Mouse (Mus musculus): Measurements from ENCODE around the gene Ap2a1. TPM values are rescaled to one million over a fixed set of nuclear protein-coding genes. Genes with fewer than 3 reads are reported as not detected.
"Not testable (repeated sequence)": the region's sequence is repeated elsewhere in the genome, so short reads cannot be mapped to it uniquely, and the experiment has no call there.

Ap2a1 gene
- polyA plus RNA-seq, 1 experiment: 69.9 TPM

- no peak overlapping the region for H3K27ac ChIP-seq (ENCODE audit: insufficient read depth, low read length)
These were observed 44.7 kb downstream of the Ap2a1 start for GRCm38 (mm10) chr7:44884637-44885036.

GRCm38 (mm10) chr7:44883036-44883435 is 46.3 kb downstream of the Ap2a1 start:
- Histone ChIP-seq H3K36me3 (ENCODE audit: control insufficient read depth, insufficient read depth, low read length) (peaks cover 31% of the 10 kb centered on the region), H3K4me1 (ENCODE audit: control insufficient read depth, insufficient read depth, insufficient read length) (no peaks in the 10 kb centered on the region), H3K4me3 (ENCODE audit: extremely low read depth, insufficient read depth, insufficient read length) (no peak overlapping the region), H3K27ac (ENCODE audit: insufficient read depth, low read length) (no peak overlapping the region), H3K27me3 (ENCODE audit: control insufficient read depth, insufficient read depth, low read length) (no peaks in the 10 kb centered on the region)
- DNase-seq (ENCODE audit: low read depth in 1 of 2, low spot score in 2 of 2): no peak
- no peak for TF ChIP-seq POLR2A (IDR thresholded peaks at IDR 0.05; ENCODE audit: low read depth, low read length)
- no peak for TF ChIP-seq CTCF (IDR thresholded peaks at IDR 0.05; ENCODE audit: extremely low read depth, insufficient read depth, insufficient read length, insufficient replicate concordance)
- WGBS: 92% methylated on average over 3 of the region's 3 CpGs

More at GRCm38 (mm10) chr7:44884637-44885036, 44.7 kb downstream of the Ap2a1 start:
- TF ChIP-seq POLR2A (IDR thresholded peaks at IDR 0.05; ENCODE audit: low read depth, low read length) (no peak), CTCF (IDR thresholded peaks at IDR 0.05; ENCODE audit: extremely low read depth, insufficient read depth, insufficient read length, insufficient replicate concordance) (no peak)
- H3K4me3 ChIP-seq (ENCODE audit: extremely low read depth, insufficient read depth, insufficient read length): no peak overlapping the region
- peaks cover 28% of the 10 kb centered on the region for H3K36me3 ChIP-seq (ENCODE audit: control insufficient read depth, insufficient read depth, low read length)
- H3K27me3 ChIP-seq (ENCODE audit: control insufficient read depth, insufficient read depth, low read length): no peaks in the 10 kb centered on the region
- WGBS: 97% methylated on average over 5 of the region's 5 CpGs
- DNase-seq (ENCODE audit: low read depth in 1 of 2, low spot score in 2 of 2): no peak
- no peaks in the 10 kb centered on the region for H3K4me1 ChIP-seq (ENCODE audit: control insufficient read depth, insufficient read depth, insufficient read length)

GRCm38 (mm10) chr7:44877833-44878232 is 51.5 kb downstream of the Ap2a1 start:
- Histone ChIP-seq H3K27me3 (ENCODE audit: control insufficient read depth, insufficient read depth, low read length) (no peaks in the 10 kb centered on the region), H3K4me3 (ENCODE audit: extremely low read depth, insufficient read depth, insufficient read length) (no peak overlapping the region), H3K4me1 (ENCODE audit: control insufficient read depth, insufficient read depth, insufficient read length) (no peaks in the 10 kb centered on the region), H3K27ac (ENCODE audit: insufficient read depth, low read length) (no peak overlapping the region), H3K36me3 (ENCODE audit: control insufficient read depth, insufficient read depth, low read length) (peaks cover 24% of the 10 kb centered on the region)
- TF ChIP-seq CTCF (IDR thresholded peaks at IDR 0.05; ENCODE audit: extremely low read depth, insufficient read depth, insufficient read length, insufficient replicate concordance) (no peak), POLR2A (IDR thresholded peaks at IDR 0.05; ENCODE audit: low read depth, low read length) (no peak)
- no peak for DNase-seq (ENCODE audit: low read depth in 1 of 2, low spot score in 2 of 2)
- WGBS: 91% methylated on average over 14 of the region's 14 CpGs

GRCm38 (mm10) chr7:44871774-44872173 is 57.5 kb downstream of the Ap2a1 start:
- 91% methylated on average over 2 of the region's 2 CpGs for WGBS

GRCm38 (mm10) chr7:44871181-44871580 is 58.1 kb downstream of the Ap2a1 start:
- 70% methylated on average over 1 of the region's 1 CpGs for WGBS
- H3K4me3 ChIP-seq (ENCODE audit: extremely low read depth, insufficient read depth, insufficient read length): no peak overlapping the region
- no peak for DNase-seq (ENCODE audit: low read depth in 1 of 2, low spot score in 2 of 2)

More at GRCm38 (mm10) chr7:44871774-44872173, 57.5 kb downstream of the Ap2a1 start:
- not testable (repeated sequence) for H3K36me3 ChIP-seq (ENCODE audit: control insufficient read depth, insufficient read depth, low read length); H3K27me3 ChIP-seq (ENCODE audit: control insufficient read depth, insufficient read depth, low read length); H3K4me3 ChIP-seq (ENCODE audit: extremely low read depth, insufficient read depth, insufficient read length); H3K4me1 ChIP-seq (ENCODE audit: control insufficient read depth, insufficient read depth, insufficient read length); H3K27ac ChIP-seq (ENCODE audit: insufficient read depth, low read length); DNase-seq (ENCODE audit: low read depth in 1 of 2, low spot score in 2 of 2)

GRCm38 (mm10) chr7:44870614-44871013 is 58.7 kb downstream of the Ap2a1 start:
- no peak for TF ChIP-seq CTCF (IDR thresholded peaks at IDR 0.05; ENCODE audit: extremely low read depth, insufficient read depth, insufficient read length, insufficient replicate concordance)
- TF ChIP-seq POLR2A (IDR thresholded peaks at IDR 0.05; ENCODE audit: low read depth, low read length): no peak
- no peaks in the 10 kb centered on the region for H3K36me3 ChIP-seq (ENCODE audit: control insufficient read depth, insufficient read depth, low read length)
- H3K27ac ChIP-seq (ENCODE audit: insufficient read depth, low read length): no peak overlapping the region
- no peak for DNase-seq (ENCODE audit: low read depth in 1 of 2, low spot score in 2 of 2)
- WGBS: 88% methylated on average over 6 of the region's 6 CpGs
- no peak overlapping the region for H3K4me3 ChIP-seq (ENCODE audit: extremely low read depth, insufficient read depth, insufficient read length)
- no peaks in the 10 kb centered on the region; the same call in 1 of the 2 replicates for H3K27me3 ChIP-seq (ENCODE audit: control insufficient read depth, insufficient read depth, low read length)
- H3K4me1 ChIP-seq (ENCODE audit: control insufficient read depth, insufficient read depth, insufficient read length): peaks cover 13% of the 10 kb centered on the region; the same call in 1 of the 2 replicates

More at GRCm38 (mm10) chr7:44871181-44871580, 58.1 kb downstream of the Ap2a1 start:
- Histone ChIP-seq H3K36me3 (ENCODE audit: control insufficient read depth, insufficient read depth, low read length) (no peaks in the 10 kb centered on the region), H3K27me3 (ENCODE audit: control insufficient read depth, insufficient read depth, low read length) (no peaks in the 10 kb centered on the region; the same call in 1 of the 2 replicates), H3K4me1 (ENCODE audit: control insufficient read depth, insufficient read depth, insufficient read length) (peaks cover 13% of the 10 kb centered on the region; the same call in 1 of the 2 replicates), H3K27ac (ENCODE audit: insufficient read depth, low read length) (no peak overlapping the region)
- TF ChIP-seq POLR2A (IDR thresholded peaks at IDR 0.05; ENCODE audit: low read depth, low read length): no peak
- TF ChIP-seq CTCF (IDR thresholded peaks at IDR 0.05; ENCODE audit: extremely low read depth, insufficient read depth, insufficient read length, insufficient replicate concordance): no peak

GRCm38 (mm10) chr7:44869697-44870528 is 59.4 kb downstream of the Ap2a1 start, which contains the start of gene Ptov1:
Gene Ptov1 (minus strand): TSS chr7:44869788.
- no peaks in the 10 kb centered on the region for H3K36me3 ChIP-seq (ENCODE audit: control insufficient read depth, insufficient read depth, low read length)
- peaks cover 13% of the 10 kb centered on the region; the same call in 1 of the 2 replicates for H3K4me1 ChIP-seq (ENCODE audit: control insufficient read depth, insufficient read depth, insufficient read length)
- peak within 1 kb of the TSS; percentile 60 for H3K4me3 ChIP-seq (ENCODE audit: extremely low read depth, insufficient read depth, insufficient read length)
- TF ChIP-seq POLR2A (IDR thresholded peaks at IDR 0.05; ENCODE audit: low read depth, low read length): no peak
- TF ChIP-seq CTCF (IDR thresholded peaks at IDR 0.05; ENCODE audit: extremely low read depth, insufficient read depth, insufficient read length, insufficient replicate concordance): no peak
- 8% methylated on average over 29 of the region's 29 CpGs for WGBS
- DNase-seq (ENCODE audit: low read depth in 1 of 2, low spot score in 2 of 2): peak; percentile 59 to 62
- no peaks in the 10 kb centered on the region; the same call in 1 of the 2 replicates for H3K27me3 ChIP-seq (ENCODE audit: control insufficient read depth, insufficient read depth, low read length)
- H3K27ac ChIP-seq (ENCODE audit: insufficient read depth, low read length): peak within 1 kb of the TSS; percentile 79
